Mouse (Mus musculus) C2C12 (cell line): ENCODE data around the gene 1700013G24Rik. TPM values are rescaled to one million over a fixed set of nuclear protein-coding genes. Genes with fewer than 3 reads are reported as not detected.
A peak's percentile ranks its signal among the peaks of the same experiment; 100 is the strongest.

Experiments used
- H3K27me3 ChIP-seq: one replicate; pipeline ENCODE4 v1.6.1; 2011; ENCODE audit not compliant: control insufficient read depth, insufficient read depth, insufficient read length
- H3K36me3 ChIP-seq: one replicate; pipeline ENCODE4 v1.6.1; 2011; ENCODE audit not compliant: control insufficient read depth, insufficient read depth
- H3K4me3 ChIP-seq: one replicate; pipeline ENCODE4 v1.5.1; 2011; ENCODE audit warnings: mild to moderate bottlenecking, control low read depth; ENCODE audit not compliant: poor library complexity, insufficient read depth, severe bottlenecking
- H3K79me2 ChIP-seq: one replicate; pipeline ENCODE4 v1.6.1; 2011; ENCODE audit not compliant: control insufficient read depth, insufficient read depth
- H3K79me3 ChIP-seq: one replicate; pipeline ENCODE4 v1.6.1; 2011; ENCODE audit warnings: low read depth, control low read depth
- H3ac ChIP-seq: one replicate; pipeline ENCODE3; 2011; ENCODE audit warnings: low read depth; ENCODE audit not compliant: control insufficient read depth, insufficient read length
- CEBPB ChIP-seq: IDR thresholded peaks from one replicate; pipeline ENCODE4 v1.6.1; 2011; ENCODE audit warnings: low read depth, mild to moderate bottlenecking, control low read depth, moderate library complexity
- CTCF ChIP-seq: IDR thresholded peaks from one replicate; pipeline ENCODE4 v1.5.1; 2011; ENCODE audit not compliant: control insufficient read depth, insufficient read depth, insufficient read length
- FOSL1 ChIP-seq: IDR thresholded peaks from one replicate; pipeline ENCODE4 v1.8.0; 2011; ENCODE audit warnings: mild to moderate bottlenecking, low read length; ENCODE audit not compliant: poor library complexity, insufficient read depth, severe bottlenecking
- MAX ChIP-seq: IDR thresholded peaks from one replicate; pipeline ENCODE4 v1.6.1; 2011; ENCODE audit warnings: mild to moderate bottlenecking, control low read depth
- MYOD1 ChIP-seq: IDR thresholded peaks from one replicate; pipeline ENCODE4 v1.6.1; 2011; ENCODE audit warnings: low read depth; ENCODE audit not compliant: control insufficient read depth, insufficient read length
- MYOG ChIP-seq: IDR thresholded peaks from one replicate; pipeline ENCODE4 v1.6.1; 2011; ENCODE audit not compliant: control insufficient read depth, insufficient read length; ENCODE audit errors: extremely low read depth
- USF1 ChIP-seq: IDR thresholded peaks from one replicate; pipeline ENCODE4 v1.6.1; 2011; ENCODE audit warnings: low read depth, mild to moderate bottlenecking, control low read depth, moderate library complexity
- polyA plus RNA-seq: library from polyadenylated mRNA; unstranded; fragments of >200 nt; fragmentation: generic; extraction: Trizol; gene quantifications from one replicate; pipeline ENCODE4 v1.2.1, GENCODE M21; 2012; ENCODE audit warnings: missing spikeins

1700013G24Rik gene
- polyA plus RNA-seq, 1 experiment: 0.06 TPM

GRCm38 (mm10) chr4:137488038-137488437 lies 35.0 kb downstream of the 1700013G24Rik start:
- Histone ChIP-seq H3K36me3 (peaks cover 14% of the 10 kb centered on the region), H3K4me3 (no peak overlapping the region), H3K79me2 (peaks cover 94% of the 10 kb centered on the region), H3ac (peak overlapping the region; percentile 16), H3K79me3 (peaks cover 77% of the 10 kb centered on the region), H3K27me3 (no peaks in the 10 kb centered on the region)
- no peak for TF ChIP-seq USF1
- TF ChIP-seq MYOD1: no peak
- TF ChIP-seq FOSL1: no peak
- no peak for TF ChIP-seq MAX
- no peak for TF ChIP-seq MYOG

GRCm38 (mm10) chr4:137488571-137489303 lies 35.7 kb downstream of the 1700013G24Rik start:
- peaks cover 82% of the 10 kb centered on the region for H3K79me3 ChIP-seq
- no peaks in the 10 kb centered on the region for H3K27me3 ChIP-seq
- no peak overlapping the region for H3ac ChIP-seq
- TF ChIP-seq USF1: no peak
- no peak for TF ChIP-seq CTCF
- TF ChIP-seq MAX: no peak
- TF ChIP-seq FOSL1: no peak
- TF ChIP-seq MYOD1: no peak
- no peak for TF ChIP-seq MYOG
- no peak for TF ChIP-seq CEBPB
- peaks cover 14% of the 10 kb centered on the region for H3K36me3 ChIP-seq
- H3K4me3 ChIP-seq: no peak overlapping the region
- H3K79me2 ChIP-seq: peaks cover 94% of the 10 kb centered on the region

- H3K79me3 ChIP-seq: peaks cover 77% of the 10 kb centered on the region
- H3K27me3 ChIP-seq: no peaks in the 10 kb centered on the region
- H3K36me3 ChIP-seq: peaks cover 14% of the 10 kb centered on the region
- no peak overlapping the region for H3K4me3 ChIP-seq
- peak overlapping the region; percentile 36 for H3ac ChIP-seq
- TF ChIP-seq CTCF (no peak), CEBPB (no peak), MYOG (no peak), FOSL1 (no peak), USF1 (no peak), MAX (no peak), MYOD1 (no peak)
- peaks cover 94% of the 10 kb centered on the region for H3K79me2 ChIP-seq
Observed at GRCm38 (mm10) chr4:137489996-137490395, 36.9 kb downstream of the 1700013G24Rik start.

GRCm38 (mm10) chr4:137492563-137492962 lies 39.5 kb downstream of the 1700013G24Rik start:
- H3K79me3 ChIP-seq: peaks cover 78% of the 10 kb centered on the region
- peaks cover 14% of the 10 kb centered on the region for H3K36me3 ChIP-seq
- H3K27me3 ChIP-seq: no peaks in the 10 kb centered on the region
- no peak overlapping the region for H3ac ChIP-seq
- H3K4me3 ChIP-seq: no peak overlapping the region
- TF ChIP-seq FOSL1 (no peak), MAX (no peak), MYOG (no peak), CEBPB (no peak), USF1 (no peak), MYOD1 (no peak), CTCF (no peak)
- H3K79me2 ChIP-seq: peaks cover 96% of the 10 kb centered on the region

- TF ChIP-seq CEBPB (no peak), MYOG (no peak), CTCF (no peak), USF1 (no peak), MAX (no peak), MYOD1 (no peak), FOSL1 (no peak)
- no peak overlapping the region for H3ac ChIP-seq
- H3K36me3 ChIP-seq: peaks cover 18% of the 10 kb centered on the region
- H3K79me2 ChIP-seq: peaks cover 96% of the 10 kb centered on the region
- no peaks in the 10 kb centered on the region for H3K27me3 ChIP-seq
- peaks cover 79% of the 10 kb centered on the region for H3K79me3 ChIP-seq
- no peak overlapping the region for H3K4me3 ChIP-seq
Observed at GRCm38 (mm10) chr4:137493187-137493586, 40.1 kb downstream of the 1700013G24Rik start.

- Histone ChIP-seq H3K27me3 (no peaks in the 10 kb centered on the region), H3K4me3 (no peak overlapping the region), H3K79me2 (peaks cover 96% of the 10 kb centered on the region), H3K36me3 (peaks cover 18% of the 10 kb centered on the region), H3K79me3 (peaks cover 79% of the 10 kb centered on the region), H3ac (peak overlapping the region; percentile 68)
- TF ChIP-seq USF1 (peak; percentile 80), MAX (peak; percentile 96), MYOG (no peak)
Observed at GRCm38 (mm10) chr4:137494751-137495500, 41.8 kb downstream of the 1700013G24Rik start.
